Mouse (Mus musculus): ENCODE measurements around the gene Enpp7. TPM values are rescaled to one million over a fixed set of nuclear protein-coding genes. Genes with fewer than 3 reads are reported as not detected.

Enpp7 gene
- total RNA-seq, 1 experiment: not detected

GRCm38 (mm10) chr11:119005547-119006275 is 17.7 kb downstream of the Enpp7 start:
- no peak for DNase-seq (ENCODE audit: low read depth, low spot score)
- Histone ChIP-seq H3K27ac (ENCODE audit: insufficient read depth, low read depth, low read length, poor library complexity, severe bottlenecking) (no peak overlapping the region), H3K36me3 (ENCODE audit: control insufficient read depth, insufficient read depth, low read length, poor library complexity, severe bottlenecking) (no peaks in the 10 kb centered on the region), H3K4me3 (ENCODE audit: insufficient read depth in 1 of 2, low read depth in 1 of 2, low read length in 2 of 2, poor library complexity in 1 of 2, severe bottlenecking in 1 of 2) (no peak overlapping the region), H3K4me1 (ENCODE audit: control insufficient read depth in 2 of 2, insufficient read depth in 2 of 2, low read length in 2 of 2, poor library complexity in 1 of 2) (peaks cover 3 to 11% of the 10 kb centered on the region in 2 experiments; a peak in 1 of 4 replicates), H3K9me3 (ENCODE audit: control insufficient read depth, insufficient read depth, low read depth, low read length) (no peaks in the 10 kb centered on the region), H3K9ac (ENCODE audit: insufficient read depth, low read depth, low read length, poor library complexity, severe bottlenecking) (no peak overlapping the region)
- in situ Hi-C loops (cut with MboI; ENCODE audit: low sequenced_read_pairs in 2 of 2, unreplicated experiment in 2 of 2): no loop called here
- TF ChIP-seq ZC3H11A (IDR thresholded peaks at IDR 0.05; ENCODE audit: borderline replicate concordance, low read depth, low read length) (no peak), HCFC1 (IDR thresholded peaks at IDR 0.05; ENCODE audit: borderline replicate concordance, insufficient read depth, low read length) (no peak), ZNF384 (IDR thresholded peaks at IDR 0.05; ENCODE audit: low read depth, low read length) (no peak), MAFK (IDR thresholded peaks at IDR 0.05; ENCODE audit: insufficient read depth, low read depth, low read length) (no peak), CHD2 (IDR thresholded peaks at IDR 0.05; ENCODE audit: low read depth, low read length) (no peak)

GRCm38 (mm10) chr11:119006462-119006861 is 18.5 kb downstream of the Enpp7 start:
- Histone ChIP-seq H3K9me3 (ENCODE audit: control insufficient read depth, insufficient read depth, low read depth, low read length) (no peaks in the 10 kb centered on the region), H3K27ac (ENCODE audit: insufficient read depth, low read depth, low read length, poor library complexity, severe bottlenecking) (no peak overlapping the region), H3K9ac (ENCODE audit: insufficient read depth, low read depth, low read length, poor library complexity, severe bottlenecking) (no peak overlapping the region), H3K4me3 (ENCODE audit: insufficient read depth in 1 of 2, low read depth in 1 of 2, low read length in 2 of 2, poor library complexity in 1 of 2, severe bottlenecking in 1 of 2) (no peak overlapping the region), H3K36me3 (ENCODE audit: control insufficient read depth, insufficient read depth, low read length, poor library complexity, severe bottlenecking) (no peaks in the 10 kb centered on the region), H3K4me1 (ENCODE audit: control insufficient read depth in 2 of 2, insufficient read depth in 2 of 2, low read length in 2 of 2, poor library complexity in 1 of 2) (peaks cover 3 to 11% of the 10 kb centered on the region in 2 experiments; a peak in 1 of 4 replicates)
- TF ChIP-seq HCFC1 (IDR thresholded peaks at IDR 0.05; ENCODE audit: borderline replicate concordance, insufficient read depth, low read length) (no peak), ZC3H11A (IDR thresholded peaks at IDR 0.05; ENCODE audit: borderline replicate concordance, low read depth, low read length) (no peak), ZNF384 (IDR thresholded peaks at IDR 0.05; ENCODE audit: low read depth, low read length) (no peak), MAFK (IDR thresholded peaks at IDR 0.05; ENCODE audit: insufficient read depth, low read depth, low read length) (no peak), CHD2 (IDR thresholded peaks at IDR 0.05; ENCODE audit: low read depth, low read length) (no peak)
- DNase-seq (ENCODE audit: low read depth, low spot score): no peak
- in situ Hi-C loops (cut with MboI; ENCODE audit: low sequenced_read_pairs in 2 of 2, unreplicated experiment in 2 of 2): no loop called here

- in situ Hi-C loops (cut with MboI; ENCODE audit: low sequenced_read_pairs in 2 of 2, unreplicated experiment in 2 of 2): no loop called here
- H3K27ac ChIP-seq (ENCODE audit: insufficient read depth, low read depth, low read length, poor library complexity, severe bottlenecking): no peak overlapping the region
- peak overlapping the region; percentile 61 to 65 for H3K4me3 ChIP-seq (ENCODE audit: insufficient read depth in 1 of 2, low read depth in 1 of 2, low read length in 2 of 2, poor library complexity in 1 of 2, severe bottlenecking in 1 of 2)
- no peak for TF ChIP-seq MAFK (IDR thresholded peaks at IDR 0.05; ENCODE audit: insufficient read depth, low read depth, low read length)
- no peak for TF ChIP-seq ZNF384 (IDR thresholded peaks at IDR 0.05; ENCODE audit: low read depth, low read length)
- no peak for TF ChIP-seq ZC3H11A (IDR thresholded peaks at IDR 0.05; ENCODE audit: borderline replicate concordance, low read depth, low read length)
- peak; percentile 28; the same call in 1 of the 2 replicates for TF ChIP-seq CHD2 (IDR thresholded peaks at IDR 0.05; ENCODE audit: low read depth, low read length)
- no peak for TF ChIP-seq HCFC1 (IDR thresholded peaks at IDR 0.05; ENCODE audit: borderline replicate concordance, insufficient read depth, low read length)
- peak overlapping the region; percentile 81 for H3K9ac ChIP-seq (ENCODE audit: insufficient read depth, low read depth, low read length, poor library complexity, severe bottlenecking)
- peak; percentile 62 for DNase-seq (ENCODE audit: low read depth, low spot score)
- H3K9me3 ChIP-seq (ENCODE audit: control insufficient read depth, insufficient read depth, low read depth, low read length): no peaks in the 10 kb centered on the region
- H3K36me3 ChIP-seq (ENCODE audit: control insufficient read depth, insufficient read depth, low read length, poor library complexity, severe bottlenecking): no peaks in the 10 kb centered on the region
- H3K4me1 ChIP-seq (ENCODE audit: control insufficient read depth in 2 of 2, insufficient read depth in 2 of 2, low read length in 2 of 2, poor library complexity in 1 of 2): peaks cover 3 to 11% of the 10 kb centered on the region in 2 experiments; a peak in 1 of 4 replicates
Measured at GRCm38 (mm10) chr11:119007461-119008456, 19.8 kb downstream of the Enpp7 start.

- TF ChIP-seq ZNF384 (IDR thresholded peaks at IDR 0.05; ENCODE audit: low read depth, low read length) (no peak), CHD2 (IDR thresholded peaks at IDR 0.05; ENCODE audit: low read depth, low read length) (no peak), HCFC1 (IDR thresholded peaks at IDR 0.05; ENCODE audit: borderline replicate concordance, insufficient read depth, low read length) (no peak), ZC3H11A (IDR thresholded peaks at IDR 0.05; ENCODE audit: borderline replicate concordance, low read depth, low read length) (no peak), MAFK (IDR thresholded peaks at IDR 0.05; ENCODE audit: insufficient read depth, low read depth, low read length) (no peak)
- in situ Hi-C loops (cut with MboI; ENCODE audit: low sequenced_read_pairs in 2 of 2, unreplicated experiment in 2 of 2): no loop called here
- H3K36me3 ChIP-seq (ENCODE audit: control insufficient read depth, insufficient read depth, low read length, poor library complexity, severe bottlenecking): no peaks in the 10 kb centered on the region
Measured at GRCm38 (mm10) chr11:119014455-119014854, 26.5 kb downstream of the Enpp7 start.

More at GRCm38 (mm10) chr11:119014455-119014854, 26.5 kb downstream of the Enpp7 start:
- H3K4me1 ChIP-seq (ENCODE audit: control insufficient read depth in 2 of 2, insufficient read depth in 2 of 2, low read length in 2 of 2, poor library complexity in 1 of 2): no peaks in the 10 kb centered on the region
- no peaks in the 10 kb centered on the region for H3K9me3 ChIP-seq (ENCODE audit: control insufficient read depth, insufficient read depth, low read depth, low read length)
- H3K9ac ChIP-seq (ENCODE audit: insufficient read depth, low read depth, low read length, poor library complexity, severe bottlenecking): no peak overlapping the region
- no peak for DNase-seq (ENCODE audit: low read depth, low spot score)
- H3K27ac ChIP-seq (ENCODE audit: insufficient read depth, low read depth, low read length, poor library complexity, severe bottlenecking): no peak overlapping the region
- H3K4me3 ChIP-seq (ENCODE audit: insufficient read depth in 1 of 2, low read depth in 1 of 2, low read length in 2 of 2, poor library complexity in 1 of 2, severe bottlenecking in 1 of 2): no peak overlapping the region

Data from ES-E14 (cell line).